Mouse (Mus musculus) bone marrow, adult 2 months (tissue): ENCODE data around the gene Fbxo42.

Experiments used
- CTCF ChIP-seq: fragments of 200-500 bp; IDR thresholded peaks from 2 replicates; pipeline ENCODE4 v1.5.1; 2011; ENCODE audit warnings: low read length, control low read depth; ENCODE audit not compliant: control insufficient read depth, insufficient read depth
- POLR2A ChIP-seq: fragments of 200-500 bp; IDR thresholded peaks from 2 replicates; pipeline ENCODE4 v1.6.1; 2011; ENCODE audit warnings: low read depth, mild to moderate bottlenecking, control low read depth, low read length, borderline replicate concordance; ENCODE audit not compliant: control insufficient read depth

DNA sequence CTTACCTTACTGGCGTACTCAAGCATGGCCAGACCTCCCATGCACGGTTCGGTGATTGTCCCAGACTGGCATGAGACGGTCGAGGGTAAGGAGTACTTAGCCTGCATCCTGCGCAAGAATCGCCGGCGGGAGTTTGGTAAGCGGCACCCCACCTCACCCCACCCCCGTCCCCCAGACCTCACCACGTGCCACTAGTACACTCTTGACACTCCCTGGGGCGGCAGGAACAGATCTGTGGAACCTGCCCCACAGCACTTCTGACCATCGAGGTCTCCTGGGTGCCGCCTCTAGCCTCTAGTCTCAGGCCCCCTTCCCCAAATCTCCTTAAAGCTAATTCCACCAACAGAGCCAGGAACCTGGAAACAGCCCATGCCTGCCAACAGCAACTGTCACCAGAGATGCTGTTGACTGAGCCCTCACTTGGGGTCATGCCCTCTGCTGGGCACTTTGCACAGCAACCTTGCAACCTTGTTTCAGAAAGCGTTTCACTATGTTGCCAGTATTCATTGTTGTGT, 66.7 kb downstream of the Fbxo42 start:
- TF ChIP-seq CTCF (peak; percentile 83), POLR2A (0 out of 2 replicates have a peak, but pooled peaks have one; percentile 20)
